Mouse (Mus musculus): ENCODE measurements around the gene Tnfaip8l3.

The Tnfaip8l3 gene

GRCm38 (mm10) chr9:53990921-53991320, 77.3 kb downstream of the Tnfaip8l3 start:
- no peak for DNase-seq (ENCODE audit: low spot score in 2 of 2)

- no peak for DNase-seq (ENCODE audit: low spot score in 2 of 2)
Measured at GRCm38 (mm10) chr9:53986972-53987371, 81.2 kb downstream of the Tnfaip8l3 start.

GRCm38 (mm10) chr9:53984868-53985267, 83.3 kb downstream of the Tnfaip8l3 start:
- DNase-seq (ENCODE audit: low spot score in 2 of 2): no peak

GRCm38 (mm10) chr9:53975122-53975518, 93.1 kb downstream of the Tnfaip8l3 start, which contains the start of gene Elmod1:
TSS of gene Elmod1 (minus strand) at chr9:53975301.
- DNase-seq (ENCODE audit: low spot score in 2 of 2): no peak

GRCm38 (mm10) chr9:53974328-53975121, 93.7 kb downstream of the Tnfaip8l3 start:
- no peak for DNase-seq (ENCODE audit: low spot score in 2 of 2)

- no peak for DNase-seq (ENCODE audit: low spot score in 2 of 2)
Measured at GRCm38 (mm10) chr9:53973929-53974327, 94.3 kb downstream of the Tnfaip8l3 start.
